Mouse (Mus musculus): ENCODE data around the gene Pacsin3.

The Pacsin3 gene

DNA sequence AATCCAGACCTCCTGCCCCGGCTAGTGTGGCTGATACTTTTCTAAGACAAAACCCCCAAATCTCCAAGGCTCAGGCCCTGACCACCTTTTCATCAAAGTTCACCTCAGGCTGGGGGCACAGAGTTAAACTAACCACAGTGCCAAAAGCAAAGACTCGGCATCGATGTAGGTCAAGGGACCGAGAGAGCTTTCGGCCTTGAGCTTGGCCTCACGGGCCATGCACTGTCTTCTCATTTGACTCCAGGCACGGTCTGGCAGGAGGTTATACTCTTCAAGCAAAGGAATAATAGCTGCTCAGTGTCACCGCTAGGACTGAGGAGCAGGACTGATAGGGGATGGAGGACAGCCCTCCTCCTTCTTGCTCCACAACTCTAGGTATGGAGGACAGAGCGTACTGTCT lies 50.2 kb downstream of the Pacsin3 start:
- DNase-seq (ENCODE audit: low spot score) = no peak

DNA sequence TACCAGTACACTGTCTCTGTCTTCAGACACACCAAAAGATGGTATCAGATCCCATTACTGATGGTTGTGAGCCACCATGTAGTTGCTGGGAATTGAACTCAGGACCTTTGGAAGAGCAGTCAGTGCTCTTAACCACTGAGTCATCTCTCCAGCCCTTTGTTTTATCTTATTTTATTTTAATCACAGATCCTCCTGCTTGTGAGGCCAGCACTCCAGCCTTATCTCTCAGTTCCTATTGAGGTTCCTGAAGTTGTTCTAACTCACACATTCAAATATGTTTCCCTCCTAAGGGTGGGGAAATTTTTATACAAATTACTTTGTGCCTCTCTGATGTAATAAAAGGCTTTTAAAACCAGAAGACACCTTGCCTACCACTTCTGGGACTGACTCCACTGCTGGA lies 50.8 kb downstream of the Pacsin3 start:
- DNase-seq (ENCODE audit: low spot score) = no peak

DNA sequence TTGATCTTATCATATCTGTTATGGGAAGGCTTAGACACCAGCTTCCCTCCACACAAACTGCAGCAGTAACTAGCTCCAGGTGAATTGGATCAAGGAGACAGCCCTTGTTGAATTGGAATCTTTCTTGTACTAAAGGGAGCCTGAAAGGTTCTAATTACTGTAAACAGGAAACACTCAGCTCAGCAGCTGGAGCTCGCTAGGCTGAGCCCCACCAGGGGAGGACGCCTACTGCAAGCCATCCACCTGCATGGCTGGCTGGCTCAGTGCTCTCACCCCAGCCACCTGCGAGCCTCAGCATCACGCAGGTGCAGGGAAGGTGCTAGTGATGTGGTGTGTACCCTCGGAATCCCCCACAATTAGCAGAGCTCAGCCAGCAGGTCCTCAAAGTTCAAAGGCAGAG lies 52.9 kb downstream of the Pacsin3 start:
- DNase-seq (ENCODE audit: low spot score) = no peak

DNA sequence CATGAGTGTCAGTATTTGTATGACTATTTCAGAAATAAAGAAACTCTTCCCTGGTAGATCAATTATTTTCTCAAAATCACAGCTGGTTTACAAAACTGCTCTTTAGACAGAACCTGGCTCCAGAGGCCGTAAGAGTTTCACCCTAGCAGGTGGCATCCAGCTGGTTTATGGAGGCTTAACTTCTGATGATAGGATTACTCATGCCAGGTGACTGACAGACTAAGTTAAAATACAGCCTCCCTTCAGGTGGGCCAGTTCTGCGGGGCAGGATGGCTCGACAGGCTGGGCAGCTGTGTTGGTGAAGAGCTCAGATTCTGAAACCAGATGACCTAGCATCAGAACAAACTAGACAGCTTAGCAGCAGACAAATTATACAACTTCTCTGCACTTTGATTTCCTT lies 53.8 kb downstream of the Pacsin3 start:
- no peak for DNase-seq (ENCODE audit: low spot score)

DNA sequence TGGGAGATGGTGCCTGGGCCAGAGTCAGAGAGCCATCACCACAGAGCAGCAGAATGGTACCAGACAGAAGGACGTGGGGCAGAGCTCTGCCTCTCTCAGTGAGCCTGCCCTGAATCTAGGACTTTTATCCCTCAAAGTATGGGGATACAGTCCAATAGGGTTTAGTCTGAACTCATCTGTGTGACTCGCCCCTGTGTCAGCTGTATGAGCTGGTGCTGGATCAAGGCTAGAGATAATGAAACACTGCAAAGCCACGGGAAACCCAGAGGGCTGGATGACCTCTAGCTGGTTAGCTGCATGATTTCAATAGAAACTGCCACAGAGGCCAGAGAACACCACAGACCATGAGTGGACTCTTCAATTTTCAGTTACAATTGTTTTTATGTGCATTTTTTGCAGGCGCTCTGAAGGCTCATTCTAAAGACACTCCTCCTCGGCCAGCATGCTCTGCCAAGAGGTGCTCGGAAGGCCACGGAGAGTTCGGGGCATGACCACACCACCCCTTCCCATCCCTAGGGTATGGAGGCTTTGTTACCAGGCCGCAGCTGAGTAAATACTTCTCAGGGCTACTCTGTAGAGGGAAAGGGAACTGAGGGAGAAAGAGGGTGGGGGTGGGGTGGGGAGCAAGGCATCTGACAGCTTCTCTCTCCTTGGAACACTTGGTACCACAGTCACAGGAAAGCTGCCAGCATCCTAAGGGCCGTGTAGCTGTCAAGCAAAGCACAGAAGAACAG lies 57.0 kb downstream of the Pacsin3 start:
- DNase-seq (ENCODE audit: low spot score) = no peak

GRCm38 (mm10) chr2:91314184-91314583 lies 58.4 kb downstream of the Pacsin3 start:
- DNase-seq (ENCODE audit: low spot score) = no peak

Data from urinary bladder, postnatal 25 days (tissue).